Mouse (Mus musculus) MN1 (cell line): ENCODE measurements around the gene Necap1.
A peak's percentile ranks its signal among the peaks of the same experiment; 100 is the strongest.

Experiments used
- DNase-seq: peaks from one replicate; pipeline ENCODE4 v3.0.0-alpha.2; 2016; ENCODE audit warnings: low spot score

The Necap1 gene

GRCm38 (mm10) chr6:122889599-122889998 is 15.3 kb downstream of the Necap1 start:
- no peak for DNase-seq

GRCm38 (mm10) chr6:122892442-122893049 is 18.3 kb downstream of the Necap1 start:
- DNase-seq, result peak; percentile 62

- DNase-seq, result no peak
Observed at GRCm38 (mm10) chr6:122919922-122920321, 45.6 kb downstream of the Necap1 start.

- DNase-seq, result no peak
Observed at GRCm38 (mm10) chr6:122921451-122921850, 47.2 kb downstream of the Necap1 start, which contains the start of gene Clec4a1. Gene Clec4a1, plus strand, starts transcription at chr6:122921848.

- no peak for DNase-seq
Observed at GRCm38 (mm10) chr6:122934845-122935244, 60.6 kb downstream of the Necap1 start.
